Mouse (Mus musculus) left cerebral cortex, postnatal 36 days (tissue): ENCODE measurements around the gene Arl5a. TPM values are rescaled to one million over a fixed set of nuclear protein-coding genes. Genes with fewer than 3 reads are reported as not detected.

Source experiments
- DNase-seq, 2 experiments: peaks; one replicate each; pipeline ENCODE4 v3.0.0; 2021 to 2022; ENCODE audit warnings: low spot score in 2 of 2, mixed read lengths in 1 of 2
- intact Hi-C: fragments of 180-260 bp; cut with DNase I; formaldehyde crosslinking; loops from one replicate; pipeline ENCODE4 v1.15.1; 2025
- total RNA-seq, 2 experiments: library from RNA; stranded (reverse); gene quantifications; 2 replicates each; pipeline ENCODE4 v1.2.3; 2021

Gene Arl5a
- total RNA-seq, 2 experiments from 2014 or later: 61.9 to 62.2 TPM

- intact Hi-C loops: no loop called here
Measured at GRCm38 (mm10) chr2:52372080-52372479, 52.6 kb downstream of the Arl5a start.

GRCm38 (mm10) chr2:52371066-52371465, 53.6 kb downstream of the Arl5a start:
- intact Hi-C loops: no loop called here
- no peak for DNase-seq

More at GRCm38 (mm10) chr2:52372080-52372479, 52.6 kb downstream of the Arl5a start:
- DNase-seq: no peak

- no peak for DNase-seq
- intact Hi-C loops: no loop called here
Measured at GRCm38 (mm10) chr2:52369622-52370021, 55.1 kb downstream of the Arl5a start.

DNA sequence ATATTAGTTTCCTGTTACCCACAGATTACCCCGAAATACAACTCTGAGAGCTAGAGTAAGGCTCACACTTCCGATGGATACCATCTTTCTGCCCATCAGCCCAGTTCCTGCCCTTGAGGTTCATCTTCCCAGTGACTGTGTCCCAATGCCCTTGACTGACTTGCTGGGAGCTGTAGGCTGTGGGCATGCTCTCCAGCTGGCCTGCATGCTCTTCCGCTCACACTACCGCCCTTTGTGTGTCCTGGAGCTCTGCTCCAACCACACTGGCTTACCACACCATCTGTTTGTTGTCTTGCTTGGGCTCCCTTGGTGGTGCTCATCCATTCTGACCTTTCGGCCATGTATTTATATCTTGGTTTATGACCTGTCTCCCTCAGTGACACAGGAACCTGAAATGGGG, 57.0 kb downstream of the Arl5a start:
- DNase-seq: no peak
- intact Hi-C loops: no loop called here

DNA sequence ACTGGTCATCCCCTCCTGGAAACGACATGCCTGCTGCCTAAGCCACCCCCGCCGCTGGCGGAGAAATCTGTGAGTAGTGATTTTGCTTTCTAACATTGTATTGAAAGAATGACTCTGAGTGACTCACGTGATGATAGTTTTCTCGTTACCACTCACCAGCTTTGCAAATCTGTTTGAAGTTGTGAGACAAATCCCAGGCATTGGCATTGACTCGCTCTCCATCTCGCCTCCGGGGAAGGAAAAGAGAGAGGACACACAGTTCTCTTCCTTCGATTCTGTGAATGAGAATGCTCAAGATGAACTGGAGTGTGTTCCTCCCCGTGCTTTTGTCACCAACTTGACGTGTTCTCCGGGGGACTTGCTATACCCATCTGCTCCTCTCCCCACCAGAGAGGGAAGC, 57.5 kb downstream of the Arl5a start:
- DNase-seq: no peak
- intact Hi-C loops: no loop called here

- no peak for DNase-seq
Measured at GRCm38 (mm10) chr2:52361086-52361485, 63.6 kb downstream of the Arl5a start.

GRCm38 (mm10) chr2:52359722-52360121, 65.0 kb downstream of the Arl5a start:
- no peak for DNase-seq
- intact Hi-C loops: no loop called here

More at GRCm38 (mm10) chr2:52361086-52361485, 63.6 kb downstream of the Arl5a start:
- intact Hi-C loops: no loop called here

DNA sequence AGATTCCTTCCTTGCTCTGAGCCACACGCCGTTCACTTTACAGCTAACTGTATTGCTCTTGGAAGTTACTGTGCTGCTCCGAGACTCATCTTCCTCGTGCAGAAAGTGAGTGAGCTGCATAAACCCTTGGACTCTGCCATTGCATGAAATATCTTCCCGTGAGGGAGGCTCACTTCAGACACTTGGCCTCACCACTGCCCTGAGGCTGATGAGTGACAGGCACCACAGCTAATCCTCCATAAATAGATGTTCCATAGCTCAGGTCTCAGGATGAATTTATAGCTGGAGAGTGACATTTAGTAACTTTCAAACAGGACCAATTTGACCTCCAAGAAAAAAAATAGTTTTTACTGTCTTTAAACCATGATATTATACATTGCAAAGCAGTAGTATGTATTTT, 66.5 kb downstream of the Arl5a start:
- DNase-seq: no peak
- intact Hi-C loops: no loop called here

DNA sequence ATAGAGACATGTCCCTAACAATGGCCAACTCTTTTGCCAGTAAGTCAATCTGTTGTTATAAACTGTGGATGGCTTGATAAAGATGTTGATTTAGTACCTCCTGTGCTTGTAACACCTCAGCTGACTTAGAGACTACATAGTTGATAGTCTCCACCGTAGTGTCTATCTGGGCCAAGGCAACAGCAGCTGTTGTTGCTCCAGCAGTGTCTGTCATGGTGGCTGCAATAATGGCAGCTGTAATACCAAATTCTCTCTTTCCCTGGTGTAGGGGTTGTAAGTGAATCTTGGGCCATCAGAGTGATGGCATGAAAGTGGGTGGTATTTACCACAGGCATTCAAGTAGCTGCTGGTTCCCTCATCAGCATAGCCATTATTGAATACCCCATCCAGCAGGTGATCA, 73.7 kb downstream of the Arl5a start:
- no peak for DNase-seq
- intact Hi-C loops: no loop called here

Other genes starting within 250 kb of the Arl5a start
- gene Neb, start 46.4 kb downstream of the Arl5a start, total RNA-seq: 1 to 10 TPM; 1.3 to 1.4 TPM